Mouse (Mus musculus): ENCODE data around the gene Ikbke. TPM values are rescaled to one million over a fixed set of nuclear protein-coding genes. Genes with fewer than 3 reads are reported as not detected.

Gene Ikbke
- polyA plus RNA-seq, 1 experiment, result 1.5 TPM

DNA sequence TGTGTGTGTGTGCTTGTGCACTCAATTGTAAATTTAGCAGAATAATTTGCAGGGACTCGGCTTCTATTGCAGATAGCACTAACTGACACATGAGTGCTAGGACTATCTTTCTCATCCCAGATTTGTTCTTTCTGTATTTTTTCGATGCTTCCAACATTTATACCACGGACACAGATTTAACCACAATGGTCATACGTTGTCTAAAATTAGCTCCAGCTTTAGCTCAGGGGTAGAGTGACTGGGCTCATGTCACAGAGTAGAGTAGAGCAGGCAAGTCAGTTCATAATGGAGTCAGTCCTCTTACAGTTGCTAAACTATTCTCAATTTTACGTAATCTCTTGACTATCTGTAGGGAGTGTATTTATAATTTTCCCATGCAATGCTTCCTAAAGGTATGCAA is 50.7 kb downstream of the Ikbke start:
- DNase-seq, result no peak
- TF ChIP-seq POLR2A (IDR thresholded peaks at IDR 0.05; ENCODE audit: borderline replicate concordance, insufficient read depth, low read length), result no peak
- no peak for TF ChIP-seq CTCF (IDR thresholded peaks at IDR 0.05; ENCODE audit: borderline replicate concordance, insufficient read depth, low read depth, low read length)
- Histone ChIP-seq H3K4me1 (ENCODE audit: control insufficient read depth, insufficient read depth, low read length) (peaks cover 6% of the 10 kb centered on the region), H3K4me3 (replicated peaks; ENCODE audit: insufficient read depth, low read depth, low read length) (no peak overlapping the region), H3K27ac (ENCODE audit: insufficient read depth, low read length) (no peak overlapping the region), H3K27me3 (ENCODE audit: control insufficient read depth, insufficient read depth, low read length) (no peaks in the 10 kb centered on the region)
- 73% methylated on average over 5 of the region's 5 CpGs for WGBS

DNA sequence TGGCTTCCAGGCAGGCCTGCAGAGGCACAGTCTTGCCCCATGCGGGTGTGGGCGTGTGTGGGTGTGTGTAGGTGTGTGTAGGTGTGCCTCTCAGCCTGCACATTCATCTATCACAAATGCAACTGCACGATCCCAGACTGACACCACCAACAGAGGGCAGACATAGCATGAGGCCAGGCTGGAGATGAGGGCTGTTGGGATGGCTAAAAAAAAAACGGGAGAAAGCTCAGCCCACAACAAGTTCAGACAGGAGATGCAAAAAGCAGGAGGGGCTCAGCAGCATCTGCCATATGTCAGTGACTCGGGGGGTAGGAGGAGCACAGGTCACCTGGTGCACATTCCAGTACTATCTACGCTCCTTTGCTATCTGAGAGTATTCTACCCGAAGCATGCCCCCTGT is 51.2 kb downstream of the Ikbke start:
- no peak for TF ChIP-seq POLR2A (IDR thresholded peaks at IDR 0.05; ENCODE audit: borderline replicate concordance, insufficient read depth, low read length)
- peak; percentile 47; the same call in 1 of the 2 replicates for TF ChIP-seq CTCF (IDR thresholded peaks at IDR 0.05; ENCODE audit: borderline replicate concordance, insufficient read depth, low read depth, low read length)
- peaks cover 6% of the 10 kb centered on the region for H3K4me1 ChIP-seq (ENCODE audit: control insufficient read depth, insufficient read depth, low read length)
- no peak overlapping the region for H3K4me3 ChIP-seq (replicated peaks; ENCODE audit: insufficient read depth, low read depth, low read length)
- DNase-seq, result no peak
- 24% methylated on average over 7 of the region's 7 CpGs for whole genome bisulfite sequencing
- no peaks in the 10 kb centered on the region for H3K27me3 ChIP-seq (ENCODE audit: control insufficient read depth, insufficient read depth, low read length)
- no peak overlapping the region for H3K27ac ChIP-seq (ENCODE audit: insufficient read depth, low read length)

DNA sequence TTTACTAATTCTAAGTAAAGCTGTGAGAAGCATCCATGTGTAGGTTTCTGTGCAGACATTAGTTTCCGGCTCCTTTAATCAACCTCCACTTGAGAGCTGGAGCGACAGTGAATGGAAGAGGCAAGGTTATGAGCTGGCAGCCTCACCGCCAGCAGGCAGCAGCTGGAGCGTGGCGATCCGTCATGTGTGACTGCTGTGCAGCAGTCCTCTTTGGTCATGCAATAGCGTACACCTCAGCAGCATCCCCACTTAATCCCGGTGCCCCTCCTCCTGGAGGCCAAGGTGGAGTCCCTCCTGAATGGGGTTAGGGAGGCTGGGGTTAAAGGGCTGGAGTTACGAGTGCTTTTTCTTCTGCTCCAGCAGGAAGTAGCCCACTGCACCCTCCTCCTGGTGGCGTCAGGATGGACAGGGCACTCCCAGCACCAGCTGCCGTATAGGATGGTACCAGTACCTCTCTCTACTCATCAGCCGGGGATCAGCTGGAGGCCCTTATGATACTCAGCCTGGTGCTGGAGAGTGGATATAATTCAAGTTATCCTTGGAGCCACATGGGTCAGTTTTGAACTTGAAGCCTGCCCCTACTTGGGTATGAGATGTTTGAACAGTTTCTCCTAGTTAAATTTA is 54.4 kb downstream of the Ikbke start:
- whole genome bisulfite sequencing, result 57% methylated on average over 12 of the region's 12 CpGs
- no peaks in the 10 kb centered on the region for H3K27me3 ChIP-seq (ENCODE audit: control insufficient read depth, insufficient read depth, low read length)
- no peak overlapping the region for H3K4me3 ChIP-seq (replicated peaks; ENCODE audit: insufficient read depth, low read depth, low read length)
- TF ChIP-seq CTCF (IDR thresholded peaks at IDR 0.05; ENCODE audit: borderline replicate concordance, insufficient read depth, low read depth, low read length), result no peak
- TF ChIP-seq POLR2A (IDR thresholded peaks at IDR 0.05; ENCODE audit: borderline replicate concordance, insufficient read depth, low read length), result no peak
- no peak for DNase-seq
- H3K27ac ChIP-seq (ENCODE audit: insufficient read depth, low read length), result no peak overlapping the region
- peaks cover 6% of the 10 kb centered on the region for H3K4me1 ChIP-seq (ENCODE audit: control insufficient read depth, insufficient read depth, low read length)

DNA sequence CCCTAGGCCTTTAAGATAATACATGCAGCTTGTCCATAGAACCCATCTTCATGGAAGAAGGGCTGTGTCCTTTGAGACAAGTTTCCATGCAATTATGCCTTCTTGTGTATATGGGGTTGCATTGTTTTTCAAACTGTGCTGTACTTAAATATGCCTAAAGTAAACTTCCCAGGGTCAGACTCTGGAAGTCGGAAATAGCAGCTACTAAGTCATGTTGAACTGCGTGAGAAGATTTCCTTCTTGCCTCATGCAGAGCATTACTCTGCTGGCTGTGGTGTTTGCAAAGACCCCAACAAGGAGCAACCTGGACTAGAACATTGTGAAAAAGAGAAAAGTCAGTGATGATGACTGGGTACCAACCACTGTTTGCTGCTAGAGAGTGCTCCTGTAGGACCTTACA is 56.1 kb downstream of the Ikbke start:
- WGBS, result 89% methylated on average over 2 of the region's 2 CpGs
- Histone ChIP-seq H3K4me3 (replicated peaks; ENCODE audit: insufficient read depth, low read depth, low read length) (no peak overlapping the region), H3K4me1 (ENCODE audit: control insufficient read depth, insufficient read depth, low read length) (peaks cover 4% of the 10 kb centered on the region), H3K27me3 (ENCODE audit: control insufficient read depth, insufficient read depth, low read length) (no peaks in the 10 kb centered on the region), H3K27ac (ENCODE audit: insufficient read depth, low read length) (no peak overlapping the region)
- TF ChIP-seq POLR2A (IDR thresholded peaks at IDR 0.05; ENCODE audit: borderline replicate concordance, insufficient read depth, low read length) (no peak), CTCF (IDR thresholded peaks at IDR 0.05; ENCODE audit: borderline replicate concordance, insufficient read depth, low read depth, low read length) (no peak)
- DNase-seq, result no peak

DNA sequence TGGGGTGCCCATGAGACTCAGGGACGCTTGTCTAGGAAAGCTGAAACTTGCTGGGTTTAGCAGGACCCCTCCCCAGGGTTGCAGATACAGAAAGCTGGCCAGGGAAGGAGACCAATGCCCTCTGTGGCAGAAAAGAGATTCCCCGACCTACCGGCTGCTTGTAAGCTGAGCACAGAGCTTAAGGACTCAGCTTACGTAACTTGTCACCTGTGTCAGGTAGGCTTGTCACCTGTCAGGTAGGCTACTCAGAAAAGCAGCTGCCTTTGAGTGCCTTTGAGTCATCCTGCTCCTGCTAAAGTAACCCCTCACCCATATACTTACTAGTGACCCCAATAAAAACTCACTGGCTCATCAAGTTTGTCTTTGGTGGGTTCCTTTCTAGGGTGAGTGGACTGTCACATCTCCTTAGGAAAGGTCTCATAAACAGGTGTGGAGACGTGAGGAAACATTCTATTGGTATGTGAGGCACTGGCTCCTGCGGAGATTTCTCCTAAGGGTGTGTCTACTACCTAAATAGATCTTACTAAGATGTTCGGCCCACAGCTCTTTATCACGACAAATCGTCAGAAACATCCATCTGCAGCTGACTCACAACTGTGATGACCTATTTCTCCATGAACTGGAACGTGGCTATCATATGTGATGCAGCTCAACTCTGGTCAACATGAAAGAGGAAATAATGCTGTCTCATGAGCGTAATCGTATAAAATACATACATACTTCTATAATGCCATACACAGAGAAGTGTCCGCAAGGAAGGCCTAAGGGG is 57.4 kb downstream of the Ikbke start:
- H3K4me3 ChIP-seq (replicated peaks; ENCODE audit: insufficient read depth, low read depth, low read length), result no peak overlapping the region
- 87% methylated on average over 13 of the region's 13 CpGs for WGBS
- no peaks in the 10 kb centered on the region for H3K4me1 ChIP-seq (ENCODE audit: control insufficient read depth, insufficient read depth, low read length)
- DNase-seq, result no peak
- TF ChIP-seq CTCF (IDR thresholded peaks at IDR 0.05; ENCODE audit: borderline replicate concordance, insufficient read depth, low read depth, low read length), result no peak
- TF ChIP-seq POLR2A (IDR thresholded peaks at IDR 0.05; ENCODE audit: borderline replicate concordance, insufficient read depth, low read length), result no peak
- no peak overlapping the region for H3K27ac ChIP-seq (ENCODE audit: insufficient read depth, low read length)
- no peaks in the 10 kb centered on the region for H3K27me3 ChIP-seq (ENCODE audit: control insufficient read depth, insufficient read depth, low read length)

DNA sequence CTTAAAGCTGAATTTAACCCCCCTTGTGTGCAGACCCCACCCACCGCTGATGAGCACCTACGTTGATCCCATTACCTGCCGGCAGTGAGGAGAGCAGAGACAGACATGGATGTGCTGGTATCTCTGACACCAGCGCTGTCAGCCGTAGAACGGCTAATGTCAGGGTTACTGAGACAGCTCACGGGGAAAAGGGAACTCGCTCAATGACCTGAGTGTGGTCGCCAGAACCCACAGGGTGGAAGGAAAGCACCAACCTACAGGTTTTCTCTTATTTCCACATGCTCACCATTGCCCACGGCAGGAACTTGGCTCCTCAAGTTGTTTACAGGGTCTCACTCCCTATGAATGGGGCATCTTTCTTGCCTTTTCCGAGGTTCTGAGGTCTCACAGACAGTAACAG is 60.5 kb downstream of the Ikbke start:
- no peaks in the 10 kb centered on the region for H3K4me1 ChIP-seq (ENCODE audit: control insufficient read depth, insufficient read depth, low read length)
- no peak for TF ChIP-seq POLR2A (IDR thresholded peaks at IDR 0.05; ENCODE audit: borderline replicate concordance, insufficient read depth, low read length)
- no peak for TF ChIP-seq CTCF (IDR thresholded peaks at IDR 0.05; ENCODE audit: borderline replicate concordance, insufficient read depth, low read depth, low read length)
- no peak overlapping the region for H3K4me3 ChIP-seq (replicated peaks; ENCODE audit: insufficient read depth, low read depth, low read length)
- no peak for DNase-seq
- 92% methylated on average over 11 of the region's 11 CpGs for WGBS
- H3K27me3 ChIP-seq (ENCODE audit: control insufficient read depth, insufficient read depth, low read length), result no peaks in the 10 kb centered on the region
- no peak overlapping the region for H3K27ac ChIP-seq (ENCODE audit: insufficient read depth, low read length)

DNA sequence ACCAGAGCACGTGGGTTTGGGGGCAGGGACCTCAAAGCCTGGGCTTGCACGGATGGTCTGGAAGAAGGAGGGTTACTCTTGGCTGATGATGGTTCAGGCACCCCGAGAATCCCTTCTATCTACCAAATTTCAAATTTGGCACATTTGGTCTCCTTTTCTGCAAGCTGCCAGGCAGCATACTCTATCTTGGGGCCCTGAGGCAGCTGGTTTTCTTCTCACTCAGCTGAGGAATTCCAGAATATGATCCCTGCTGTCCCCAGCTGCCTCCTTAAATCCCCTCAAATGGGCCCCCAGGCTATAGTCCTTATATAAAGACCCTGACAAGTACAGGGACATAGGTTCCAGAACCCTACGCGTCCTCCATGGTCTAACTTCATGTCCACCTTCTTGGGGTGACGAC is 66.0 kb downstream of the Ikbke start:
- Histone ChIP-seq H3K4me3 (replicated peaks; ENCODE audit: insufficient read depth, low read depth, low read length) (no peak overlapping the region), H3K27me3 (ENCODE audit: control insufficient read depth, insufficient read depth, low read length) (no peaks in the 10 kb centered on the region), H3K27ac (ENCODE audit: insufficient read depth, low read length) (no peak overlapping the region), H3K4me1 (ENCODE audit: control insufficient read depth, insufficient read depth, low read length) (peaks cover 7% of the 10 kb centered on the region; the same call in 1 of the 2 replicates)
- WGBS, result 87% methylated on average over 6 of the region's 6 CpGs
- DNase-seq, result no peak
- TF ChIP-seq CTCF (IDR thresholded peaks at IDR 0.05; ENCODE audit: borderline replicate concordance, insufficient read depth, low read depth, low read length) (no peak), POLR2A (IDR thresholded peaks at IDR 0.05; ENCODE audit: borderline replicate concordance, insufficient read depth, low read length) (no peak)

DNA sequence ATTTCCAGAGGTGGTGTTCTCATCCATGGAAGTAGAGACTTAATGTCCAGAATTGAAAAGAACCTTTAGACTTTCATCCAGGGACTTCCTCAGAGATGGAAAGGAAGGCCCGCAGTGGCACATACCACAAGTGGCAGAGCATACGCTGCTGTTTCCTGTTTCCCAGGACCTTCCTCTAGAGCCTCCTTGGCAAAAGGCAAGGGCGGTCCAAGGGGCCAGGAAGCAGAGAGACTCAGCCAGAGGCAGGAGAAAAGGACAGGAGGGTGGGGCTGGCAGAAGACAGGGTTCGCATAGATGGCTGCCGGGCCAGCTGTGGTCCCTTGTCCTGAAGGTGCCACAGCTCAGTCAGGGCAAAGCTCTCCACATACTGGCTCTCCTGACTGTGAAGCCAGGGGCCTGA is 66.5 kb downstream of the Ikbke start:
- Histone ChIP-seq H3K4me1 (ENCODE audit: control insufficient read depth, insufficient read depth, low read length) (peaks cover 7% of the 10 kb centered on the region; the same call in 1 of the 2 replicates), H3K27me3 (ENCODE audit: control insufficient read depth, insufficient read depth, low read length) (no peaks in the 10 kb centered on the region), H3K27ac (ENCODE audit: insufficient read depth, low read length) (no peak overlapping the region), H3K4me3 (replicated peaks; ENCODE audit: insufficient read depth, low read depth, low read length) (no peak overlapping the region)
- TF ChIP-seq CTCF (IDR thresholded peaks at IDR 0.05; ENCODE audit: borderline replicate concordance, insufficient read depth, low read depth, low read length) (no peak), POLR2A (IDR thresholded peaks at IDR 0.05; ENCODE audit: borderline replicate concordance, insufficient read depth, low read length) (no peak)
- no peak for DNase-seq
- 85% methylated on average over 5 of the region's 5 CpGs for WGBS
